Mouse (Mus musculus): ENCODE data around the gene Cand2.

- TF ChIP-seq CHD2 (IDR thresholded peaks at IDR 0.05; ENCODE audit: low read depth, low read length) (no peak), MAFK (IDR thresholded peaks at IDR 0.05; ENCODE audit: insufficient read depth, low read depth, low read length) (no peak), ZC3H11A (IDR thresholded peaks at IDR 0.05; ENCODE audit: borderline replicate concordance, low read depth, low read length) (no peak)
Measured at GRCm38 (mm10) chr6:115838745-115839144, 64.4 kb downstream of the Cand2 start.
